Mouse (Mus musculus) heart, postnatal 14 days (tissue): ENCODE measurements at regions not wholly inside any gene's neighbourhood (a gene's known extent, or its start where the extent isn't known, plus 50 kb on each side); places are given as distances from the start of the nearest gene placed in this dataset.
"Not testable (repeated sequence)": the region's sequence is repeated elsewhere in the genome, so short reads cannot be mapped to it uniquely, and the experiment has no call there.

Experiments
- DNase-seq, 2 experiments: peaks; one replicate each; pipeline ENCODE4 v3.0.0; 2021 to 2022
- intact Hi-C: fragments of 180-260 bp; cut with DNase I; formaldehyde crosslinking; loops from one replicate; pipeline ENCODE4 v1.15.1; 2025

DNA sequence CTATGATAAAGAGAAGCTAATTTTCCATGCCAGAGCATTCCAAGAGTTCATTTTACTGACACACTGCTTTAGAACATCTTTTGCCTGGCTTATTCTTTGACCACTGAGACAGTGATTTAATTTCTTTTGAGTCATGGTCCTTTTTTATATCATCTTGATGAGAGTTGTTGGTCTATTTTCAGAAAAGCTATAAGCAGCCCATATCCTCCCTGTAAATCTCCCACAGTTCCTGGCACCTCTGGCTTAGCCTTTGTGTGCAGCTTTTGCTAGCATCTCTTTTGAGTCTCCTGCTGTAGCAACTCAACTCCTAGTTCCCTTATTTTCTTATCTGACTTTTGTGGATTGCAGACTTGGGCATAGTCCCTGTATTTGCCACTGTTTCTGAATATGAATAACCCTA is 207.5 kb upstream of the 4931417E11Rik start:
- no peak for DNase-seq
- intact Hi-C loops, result no loop called here

DNA sequence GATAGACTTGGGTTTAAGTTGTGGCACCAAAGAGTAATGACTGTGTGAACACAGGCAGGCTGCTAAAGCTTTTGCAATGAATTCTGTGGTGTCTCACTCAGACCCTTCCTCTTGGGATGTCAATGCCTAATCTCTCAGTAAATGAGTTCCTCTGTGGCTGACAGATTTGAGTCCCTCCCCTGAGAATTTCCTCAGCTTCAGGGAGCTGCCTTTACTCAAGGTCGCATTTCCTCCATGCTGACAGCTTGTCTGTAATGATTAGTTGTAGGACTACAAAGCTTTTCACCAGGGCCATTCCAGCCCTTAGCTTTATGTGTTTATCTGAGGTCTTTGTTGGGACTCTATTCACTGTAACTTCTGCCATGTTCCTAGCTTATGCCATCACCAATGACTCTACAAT is 199.9 kb upstream of the 4931417E11Rik start:
- intact Hi-C loops, result no loop called here

DNA sequence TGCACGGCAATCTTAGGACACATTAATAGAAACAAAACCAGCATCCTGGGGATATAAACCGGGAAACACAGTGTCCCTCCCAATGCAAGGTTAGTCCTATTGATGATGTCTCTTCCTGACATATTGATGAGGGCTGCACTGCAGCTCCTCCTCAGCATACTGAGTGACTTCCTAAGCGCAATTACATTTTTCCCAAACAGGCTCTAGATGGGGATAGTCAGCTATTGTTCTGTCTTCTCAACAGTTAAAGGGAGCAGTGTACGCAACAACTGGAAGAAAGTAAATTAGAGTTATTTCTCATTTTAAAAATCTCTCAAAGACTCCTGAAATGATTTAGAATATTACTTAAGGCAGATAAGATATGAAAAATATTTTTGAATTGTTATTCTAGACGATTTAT is 189.5 kb upstream of the 4931417E11Rik start:
- intact Hi-C loops, result no loop called here
- no peak for DNase-seq

More for the DNA sequence above, 199.9 kb upstream of the 4931417E11Rik start:
- DNase-seq, result no peak

DNA sequence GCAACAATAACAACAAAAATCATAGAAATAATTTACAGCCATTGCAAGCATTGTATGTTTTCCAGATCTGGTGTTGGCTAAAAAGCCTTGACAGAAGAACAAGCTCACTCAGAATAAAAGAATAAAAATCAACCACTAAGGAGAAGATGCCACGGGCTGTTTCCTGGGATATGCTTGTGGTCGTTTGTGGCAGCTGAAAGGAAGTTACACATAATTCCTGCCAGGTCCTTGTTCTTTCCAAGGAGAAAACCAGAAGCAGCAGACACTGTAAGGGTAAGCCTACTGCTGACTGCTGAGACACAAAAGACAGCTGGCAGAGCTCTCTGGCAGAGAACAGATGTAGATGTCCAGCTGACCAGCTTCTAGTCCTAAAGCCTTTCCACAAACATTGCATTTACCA is 175.9 kb upstream of the 4931417E11Rik start:
- intact Hi-C loops, result no loop called here
- no peak for DNase-seq

DNA sequence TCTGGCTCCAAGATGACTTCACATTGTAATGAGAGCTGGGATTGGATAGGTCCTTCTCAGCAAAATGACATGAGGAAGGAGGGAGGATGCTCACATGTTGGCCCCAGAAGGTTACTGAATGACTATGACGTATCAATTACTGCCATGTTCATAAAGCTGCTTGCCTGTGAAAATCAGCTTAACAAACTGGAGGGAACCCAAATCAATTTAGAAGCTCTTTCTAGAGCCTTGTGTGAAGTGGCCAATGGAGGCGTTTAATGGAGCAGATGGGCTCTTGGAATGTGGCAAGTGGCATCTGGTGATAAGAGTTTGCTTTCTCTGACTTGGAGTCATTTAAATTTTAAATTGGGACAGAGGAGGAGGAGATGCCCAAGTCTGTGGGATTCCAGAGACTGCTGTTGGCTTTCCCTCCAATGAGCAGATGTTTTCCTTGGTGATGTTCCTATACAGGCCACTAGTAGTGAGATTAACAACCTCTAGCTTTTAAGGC is 175.4 kb upstream of the 4931417E11Rik start:
- DNase-seq, result peak in 1 of 2 experiments; percentile 0
- intact Hi-C loops, result no loop called here

DNA sequence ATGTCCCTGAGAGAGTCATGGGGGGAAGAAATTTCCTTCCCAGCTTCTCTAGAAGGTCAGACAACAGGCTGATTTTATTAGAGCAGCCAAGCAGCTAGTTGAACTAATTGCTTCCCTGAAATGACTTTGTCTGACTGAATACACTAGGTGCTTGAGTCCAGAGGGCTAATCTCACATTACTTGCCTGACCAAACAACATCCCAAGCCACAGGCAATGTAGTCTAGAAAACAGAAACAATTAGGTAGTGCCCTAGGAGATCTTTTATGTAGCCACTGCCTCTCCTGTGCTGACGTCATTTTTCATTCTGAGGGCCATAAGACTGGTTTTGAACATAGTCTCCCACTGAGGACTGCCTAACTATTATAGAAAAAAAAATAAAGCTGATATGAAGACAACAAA is 159.1 kb upstream of the 4931417E11Rik start:
- intact Hi-C loops, result no loop called here
- DNase-seq, result no peak

DNA sequence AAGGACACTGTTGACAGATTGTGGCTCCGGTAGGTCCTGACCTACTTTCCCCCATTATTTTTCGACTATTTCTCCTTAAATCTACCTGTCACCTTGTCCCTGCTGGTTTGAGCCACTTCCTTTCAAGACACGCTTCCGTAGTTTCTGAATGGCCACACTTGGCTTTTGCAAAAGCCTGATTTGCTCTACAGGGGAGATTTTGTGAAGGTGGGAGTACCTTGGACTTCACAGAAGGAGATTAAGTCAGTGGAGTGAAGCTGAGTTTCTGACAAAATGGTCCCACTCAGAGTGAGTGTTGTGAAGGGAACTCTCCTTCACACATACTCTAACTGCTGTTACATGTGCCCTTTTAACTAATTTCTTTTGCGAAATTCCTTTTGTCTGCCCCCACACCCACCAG is 157.0 kb upstream of the 4931417E11Rik start:
- intact Hi-C loops, result no loop called here
- no peak for DNase-seq

DNA sequence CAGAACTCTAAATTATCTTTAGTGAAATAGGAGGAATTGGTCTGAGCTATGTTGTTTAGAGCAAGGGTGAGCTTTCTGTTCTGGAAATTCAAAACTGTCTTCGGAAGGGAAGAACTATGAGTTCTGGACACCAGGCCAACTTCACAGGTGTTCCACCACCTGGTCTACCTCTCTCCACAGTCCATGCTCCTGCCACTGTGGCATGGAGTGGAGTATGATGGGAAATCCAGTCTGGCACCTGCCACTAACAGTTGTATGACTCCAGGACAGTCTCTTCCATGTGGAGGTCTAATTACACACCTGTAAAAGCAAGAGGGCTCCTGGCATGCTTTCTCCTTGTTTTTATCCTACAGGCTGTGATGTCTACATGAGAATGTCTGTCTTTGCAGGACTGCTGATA is 154.7 kb upstream of the 4931417E11Rik start:
- no peak for DNase-seq
- intact Hi-C loops, result no loop called here

DNA sequence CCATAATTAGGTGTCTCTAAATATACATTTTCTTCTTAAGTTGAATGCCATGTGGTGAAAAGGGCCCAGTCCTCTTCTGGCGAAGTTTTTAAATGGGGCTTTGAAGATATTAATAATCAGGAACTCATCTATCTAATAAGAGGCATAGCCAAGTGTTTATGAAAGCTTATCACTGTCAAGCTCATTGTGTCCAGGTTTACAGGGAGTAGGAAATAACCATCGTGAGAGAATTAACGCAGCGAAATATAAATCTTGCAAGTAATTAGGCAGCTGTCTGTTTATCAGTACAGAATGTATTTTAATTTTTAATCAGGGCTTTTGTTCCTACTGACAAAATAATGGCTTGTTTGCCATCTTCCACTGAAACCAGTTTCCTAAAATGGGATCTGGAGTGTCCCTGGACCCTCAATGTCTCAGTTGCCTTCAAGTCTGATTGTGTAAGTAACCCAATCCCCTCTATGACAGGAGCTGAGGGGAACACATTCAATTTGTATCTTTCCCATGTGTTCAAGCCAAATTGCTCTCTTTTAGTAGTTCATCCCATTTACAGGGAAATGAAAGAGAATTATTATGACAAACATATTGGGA is 152.5 kb upstream of the 4931417E11Rik start:
- intact Hi-C loops, result no loop called here
- DNase-seq, result no peak

DNA sequence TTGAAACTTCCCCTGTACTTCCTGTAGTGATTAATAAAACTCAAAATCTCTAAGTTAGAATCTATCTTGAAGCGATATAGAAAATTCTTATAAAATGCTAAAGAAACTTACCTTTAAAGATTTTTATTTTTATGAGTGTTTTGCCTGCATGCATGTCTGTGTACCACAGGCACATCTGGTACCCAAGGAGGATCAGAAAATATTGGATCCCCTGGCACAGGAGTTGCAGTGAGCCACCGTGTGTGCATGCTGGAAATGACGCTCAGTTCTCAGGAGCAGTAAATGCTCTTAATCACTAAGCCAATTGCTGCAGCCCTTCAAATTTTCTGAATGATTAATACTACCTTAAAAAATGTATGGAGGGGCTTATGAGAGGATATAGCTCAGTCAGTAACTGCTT is 142.8 kb upstream of the 4931417E11Rik start:
- no peak for DNase-seq
- intact Hi-C loops, result no loop called here

DNA sequence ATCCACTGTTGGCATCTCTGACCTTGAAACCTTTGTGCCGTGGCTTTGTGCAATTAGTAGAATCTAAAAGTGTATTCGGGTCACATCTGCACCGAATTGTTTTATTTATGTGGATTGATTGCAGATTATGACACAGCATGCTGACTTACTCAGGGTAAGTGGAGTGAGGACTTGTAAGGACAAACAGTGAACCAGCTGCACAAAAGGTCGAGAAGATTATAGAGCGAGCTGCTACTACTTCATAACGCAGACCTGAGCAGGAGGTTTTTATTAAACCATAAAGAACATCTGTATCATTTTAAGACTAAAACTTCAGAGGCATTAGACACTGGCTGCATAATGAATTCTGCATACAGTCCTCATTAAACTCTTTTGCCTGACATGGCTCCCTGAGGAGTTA is 142.4 kb upstream of the 4931417E11Rik start:
- DNase-seq, result no peak
- intact Hi-C loops, result no loop called here

DNA sequence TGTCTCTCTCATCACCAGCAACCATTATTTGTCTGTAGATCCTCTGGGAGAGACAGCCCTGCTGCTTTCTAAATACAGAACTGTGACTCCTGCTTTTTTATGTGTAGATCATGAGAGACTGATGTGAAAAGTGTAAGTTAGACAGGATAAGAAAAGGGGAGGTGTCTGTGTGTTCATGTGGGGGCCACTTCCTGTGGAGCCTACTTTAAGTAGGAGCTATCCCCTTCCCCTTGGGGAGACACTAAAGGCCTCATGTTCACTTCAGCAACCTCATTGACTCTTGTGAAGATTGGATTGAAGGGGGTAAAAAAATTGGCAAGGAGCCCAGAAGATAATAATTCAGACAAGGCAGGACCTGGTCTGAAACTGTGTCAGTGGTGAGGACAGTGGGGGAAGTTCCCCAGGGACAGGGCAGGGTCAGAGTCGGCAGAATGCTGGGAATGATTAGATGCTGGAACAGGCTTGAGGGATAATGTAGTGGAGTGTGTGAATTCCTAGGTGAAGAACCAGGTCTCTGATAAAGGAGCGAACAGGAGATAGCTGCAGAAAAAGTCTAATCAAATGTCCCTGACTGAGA is 140.7 kb upstream of the 4931417E11Rik start:
- intact Hi-C loops, result no loop called here
- no peak for DNase-seq

DNA sequence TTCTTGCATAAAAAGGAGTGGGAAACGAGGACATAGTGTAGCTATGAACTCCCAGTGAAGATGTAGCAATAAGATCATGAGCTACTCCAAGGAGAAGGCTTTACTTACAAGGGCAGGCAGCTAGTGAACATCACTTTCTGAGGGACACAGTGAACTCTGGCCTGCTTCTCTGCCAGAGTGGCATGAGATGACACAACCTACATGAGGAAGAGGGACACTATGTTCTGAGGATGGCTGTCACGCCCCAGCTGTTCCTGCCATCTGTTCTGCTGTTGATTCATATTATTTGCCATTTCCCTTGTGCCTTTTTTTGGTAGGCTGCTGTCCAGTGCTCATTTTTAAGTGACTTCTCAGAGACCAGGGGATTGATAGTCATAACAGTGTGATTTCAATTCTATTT is 118.2 kb upstream of the 4931417E11Rik start:
- intact Hi-C loops, result no loop called here
- DNase-seq, result no peak

DNA sequence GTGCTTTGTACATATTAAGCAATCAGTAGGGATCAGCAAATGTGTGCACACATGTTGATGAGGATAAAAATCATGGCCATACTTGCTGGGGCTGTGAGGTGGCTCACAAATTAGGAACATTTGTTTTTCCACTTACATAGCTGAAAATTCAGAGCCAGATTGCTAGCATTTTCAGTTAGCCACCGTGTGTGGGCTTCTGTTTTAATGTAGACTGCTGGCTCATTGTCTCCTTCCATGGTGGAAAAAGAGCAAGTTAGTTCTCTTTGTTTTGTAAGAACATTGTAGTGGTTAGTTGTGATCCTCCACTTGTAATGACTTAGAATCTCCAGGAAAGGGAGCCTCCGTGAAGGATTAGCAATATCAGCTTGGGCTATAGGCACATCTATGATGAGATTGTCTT is 107.2 kb upstream of the 4931417E11Rik start:
- DNase-seq, result no peak
- intact Hi-C loops, result no loop called here

DNA sequence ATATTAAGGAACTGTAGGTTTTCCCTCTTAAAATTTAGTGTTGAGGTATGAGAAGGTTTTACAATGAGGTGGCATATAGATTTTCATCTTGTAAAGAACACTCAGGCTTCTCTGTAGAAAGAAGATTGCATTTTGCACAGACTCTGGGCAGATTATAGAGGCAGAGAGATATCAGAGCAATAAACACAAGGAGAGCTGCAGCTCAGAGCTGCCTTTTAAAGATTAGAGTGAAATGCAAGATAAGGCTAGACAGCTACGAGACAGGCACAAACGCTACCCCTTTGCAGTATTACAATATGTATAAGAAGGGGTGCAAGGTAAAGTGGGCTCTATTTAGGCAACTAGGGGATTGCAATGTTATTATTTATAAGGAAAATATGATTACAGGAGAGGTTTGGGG is 90.5 kb upstream of the 4931417E11Rik start:
- intact Hi-C loops, result no loop called here
- no peak for DNase-seq

DNA sequence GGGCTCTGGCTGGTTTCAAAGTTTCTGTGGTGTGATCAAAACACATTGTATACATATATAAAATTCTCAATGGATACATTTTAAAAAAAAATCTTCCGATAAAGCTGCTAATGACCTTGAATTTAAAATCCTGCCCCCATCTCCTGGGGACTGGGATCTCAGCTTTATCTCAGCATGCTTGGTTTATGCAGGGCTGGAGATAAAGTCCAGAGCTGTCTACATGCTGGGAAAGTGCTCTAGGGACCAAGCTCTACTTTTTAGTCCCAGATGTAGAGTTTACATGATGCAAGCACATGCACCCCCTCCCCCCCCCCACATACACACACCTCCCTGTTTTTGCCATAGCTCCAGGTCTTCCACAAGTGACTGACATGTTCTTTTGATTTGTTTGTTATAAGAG is 61.1 kb upstream of the 4931417E11Rik start:
- no peak for DNase-seq
- intact Hi-C loops, result no loop called here

DNA sequence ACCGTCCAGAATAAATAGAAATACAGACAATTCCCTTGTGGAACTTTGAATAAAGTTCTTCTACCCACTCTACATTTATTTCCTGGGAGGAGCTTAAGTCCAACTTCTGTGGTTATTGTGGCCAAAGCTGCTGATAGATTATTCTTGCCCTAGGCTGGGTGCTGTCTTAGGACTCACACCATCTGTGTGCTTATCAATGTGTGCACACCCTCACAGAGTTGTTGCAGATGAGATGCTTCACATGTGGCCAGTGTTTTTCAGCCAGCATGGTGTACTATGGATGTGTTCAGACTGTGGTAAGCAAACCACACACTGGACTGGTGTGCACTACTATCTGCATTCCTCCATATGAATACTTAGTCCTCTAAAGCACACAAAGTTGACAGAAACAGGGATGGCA is 60.6 kb upstream of the 4931417E11Rik start:
- intact Hi-C loops, result no loop called here
- no peak for DNase-seq

DNA sequence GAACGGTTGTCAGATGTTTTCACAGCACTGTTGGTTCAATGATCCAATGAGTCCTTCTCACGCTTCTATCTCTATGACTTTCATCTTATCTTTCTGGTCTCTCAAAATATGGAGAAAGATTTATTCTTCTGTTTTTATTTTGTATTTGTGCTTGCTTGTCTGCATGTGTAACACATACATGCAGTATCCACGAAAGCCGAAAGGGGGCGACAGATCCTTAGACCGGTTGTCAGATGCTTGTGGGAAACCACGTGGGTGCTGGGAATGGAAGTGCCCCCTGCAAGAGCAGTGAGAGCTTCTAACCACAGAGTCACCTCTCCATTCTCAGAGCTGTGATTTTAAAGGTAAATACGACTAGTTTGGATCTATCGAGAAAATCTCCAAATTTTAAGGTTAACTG is 54.2 kb upstream of the 4931417E11Rik start:
- no peak for DNase-seq
- intact Hi-C loops, result no loop called here

DNA sequence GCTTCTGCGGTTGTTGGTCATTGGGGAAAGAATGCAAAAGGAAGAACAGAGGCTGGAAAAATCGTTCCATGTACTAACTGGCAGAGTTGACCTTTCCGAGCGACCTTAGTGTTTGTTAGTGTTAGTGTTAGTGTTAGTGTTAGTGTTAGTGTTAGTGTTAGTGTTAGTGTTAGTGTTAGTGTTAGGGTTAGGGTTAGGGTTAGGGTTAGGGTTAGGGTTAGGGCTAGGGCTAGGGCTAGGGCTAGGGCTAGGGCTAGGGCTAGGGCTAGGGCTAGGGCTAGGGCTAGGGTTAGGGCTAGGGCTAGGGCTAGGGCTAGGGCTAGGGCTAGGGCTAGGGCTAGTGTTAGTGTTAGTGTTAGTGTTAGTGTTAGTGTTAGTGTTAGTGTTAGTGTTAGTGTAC is 50.4 kb upstream of the 4931417E11Rik start:
- intact Hi-C loops, result not testable (repeated sequence)

More for the DNA sequence above, 50.4 kb upstream of the 4931417E11Rik start:
- not testable (repeated sequence) for DNase-seq
